Mouse (Mus musculus) CH12.LX (cell line): ENCODE measurements around the gene Cit. TPM values are rescaled to one million over a fixed set of nuclear protein-coding genes. Genes with fewer than 3 reads are reported as not detected.
"Not testable (repeated sequence)": the region's sequence is repeated elsewhere in the genome, so short reads cannot be mapped to it uniquely, and the experiment has no call there.

ENCODE experiments used
- DNase-seq: peaks from one replicate; pipeline ENCODE4 v3.0.0-alpha.2; 2013; ENCODE audit errors: extremely low read depth
- H3K27ac ChIP-seq: 2 replicates; pipeline ENCODE4 v1.5.1; 2012; ENCODE audit warnings: low read depth, mild to moderate bottlenecking, control low read depth, moderate library complexity; ENCODE audit not compliant: insufficient read depth
- H3K27me3 ChIP-seq: replicated peaks from 2 replicates; pipeline ENCODE3; 2012; ENCODE audit warnings: inconsistent platforms
- H3K36me3 ChIP-seq, 2 experiments: replicated peaks in 1 of 2; 2 replicates each; pipeline versions ENCODE3 to v1.6.1; 2012; ENCODE audit warnings: inconsistent platforms in 1 of 2, low read length in 1 of 2, mild to moderate bottlenecking in 1 of 2, mixed read lengths in 1 of 2, moderate library complexity in 1 of 2; ENCODE audit not compliant: control insufficient read depth in 1 of 2, insufficient read depth in 1 of 2
- H3K4me1 ChIP-seq, 2 experiments: 2 replicates each; pipeline ENCODE4 v1.6.1; 2012; ENCODE audit warnings: inconsistent platforms in 1 of 2, moderate library complexity in 1 of 2; ENCODE audit not compliant: insufficient read depth in 2 of 2, control insufficient read depth in 1 of 2
- H3K4me2 ChIP-seq: 2 replicates; pipeline ENCODE4 v1.6.1; 2012; ENCODE audit warnings: low read depth, mild to moderate bottlenecking, control low read depth; ENCODE audit not compliant: poor library complexity, insufficient read depth, severe bottlenecking
- H3K4me3 ChIP-seq, 3 experiments: fragments of 150-350 bp in 1 of 3; sonication (generic) in 1 of 3; replicated peaks in 1 of 3; 2 replicates each; pipeline versions ENCODE3 to v1.5.1; 2011 to 2012; ENCODE audit warnings: low read depth in 2 of 3, low read length in 2 of 3, mild to moderate bottlenecking in 2 of 3, moderate library complexity in 2 of 3, control low read depth in 1 of 3, improper control_type of control experiment in 1 of 3, inconsistent platforms in 1 of 3, mixed read lengths in 1 of 3; ENCODE audit not compliant: poor library complexity in 1 of 3
- H3K79me2 ChIP-seq: replicated peaks from 2 replicates; pipeline ENCODE4 v1.6.1; 2012; ENCODE audit warnings: mild to moderate bottlenecking, moderate library complexity; ENCODE audit not compliant: control insufficient read depth, poor library complexity, insufficient read depth, severe bottlenecking; ENCODE audit errors: extremely low read depth
- H3K9ac ChIP-seq: 2 replicates; pipeline ENCODE4 v1.6.1; 2012; ENCODE audit warnings: low read depth, mild to moderate bottlenecking, control low read depth, moderate library complexity; ENCODE audit not compliant: insufficient read depth
- H3K9me3 ChIP-seq: replicated peaks from 2 replicates; pipeline ENCODE3; 2012; ENCODE audit warnings: low read length, inconsistent platforms, mixed read lengths
- ETS1 ChIP-seq: conservative IDR thresholded peaks from 2 replicates; pipeline ENCODE4 v1.6.1; 2012; ENCODE audit warnings: low read depth, mild to moderate bottlenecking, inconsistent platforms, low read length, improper control_type of control experiment, moderate library complexity
- JUND ChIP-seq: conservative IDR thresholded peaks from 2 replicates; pipeline ENCODE4 v1.6.1; 2011; ENCODE audit warnings: low read depth, low read length, improper control_type of control experiment
- KAT2A ChIP-seq: IDR thresholded peaks from 2 replicates; pipeline ENCODE4 v1.6.1; 2012; ENCODE audit warnings: low read length, improper control_type of control experiment, inconsistent platforms; ENCODE audit not compliant: insufficient replicate concordance
- MXI1 ChIP-seq: IDR thresholded peaks from 2 replicates; pipeline ENCODE4 v1.6.1; 2011; ENCODE audit warnings: mild to moderate bottlenecking, low read depth, low read length, improper control_type of control experiment
- MYC ChIP-seq: IDR thresholded peaks from 2 replicates; pipeline ENCODE4 v1.6.1; 2011; ENCODE audit warnings: low read depth, mild to moderate bottlenecking, improper control_type of control experiment, low read length
- NRF1 ChIP-seq: IDR thresholded peaks from 2 replicates; pipeline ENCODE4 v1.6.1; 2014; ENCODE audit warnings: low read depth, mild to moderate bottlenecking, inconsistent platforms, low read length, improper control_type of control experiment, moderate library complexity
- PAX5 ChIP-seq: IDR thresholded peaks from 2 replicates; pipeline ENCODE4 v1.6.1; 2012; ENCODE audit warnings: low read length, inconsistent platforms, mixed read lengths
- POLR2A ChIP-seq: IDR thresholded peaks from 2 replicates; pipeline ENCODE4 v1.6.1; 2011; ENCODE audit warnings: low read depth, mild to moderate bottlenecking, improper control_type of control experiment, low read length
- POLR2AphosphoS2 ChIP-seq: IDR thresholded peaks from 2 replicates; pipeline ENCODE4 v1.6.1; 2011; ENCODE audit warnings: low read depth, low read length, improper control_type of control experiment
- RAD21 ChIP-seq: IDR thresholded peaks from 2 replicates; pipeline ENCODE4 v1.6.1; 2011; ENCODE audit warnings: low read depth, mild to moderate bottlenecking, low read length, improper control_type of control experiment, moderate library complexity
- SIN3A ChIP-seq: IDR thresholded peaks from 2 replicates; pipeline ENCODE4 v1.6.1; 2012; ENCODE audit warnings: low read length, improper control_type of control experiment, inconsistent platforms
- USF2 ChIP-seq: conservative IDR thresholded peaks from 2 replicates; pipeline ENCODE4 v1.6.1; 2011; ENCODE audit warnings: low read depth, low read length, improper control_type of control experiment
- ZKSCAN1 ChIP-seq: IDR thresholded peaks from 2 replicates; pipeline ENCODE4 v1.6.1; 2012; ENCODE audit warnings: low read depth, inconsistent platforms, low read length, improper control_type of control experiment, borderline replicate concordance
- ZMIZ1 ChIP-seq: IDR thresholded peaks from 2 replicates; pipeline ENCODE4 v1.6.1; 2012; ENCODE audit warnings: low read depth, mild to moderate bottlenecking, inconsistent platforms, low read length, improper control_type of control experiment
- ZNF384 ChIP-seq: IDR thresholded peaks from 2 replicates; pipeline ENCODE4 v1.6.1; 2012; ENCODE audit warnings: low read depth, low read length, improper control_type of control experiment, inconsistent platforms
- dilution Hi-C: fragments of 300-500 bp; cut with MboI; formaldehyde crosslinking; loops from 2 replicates; pipeline ENCODE4 v1.14.3; 2020; ENCODE audit warnings: low sequenced_read_pairs; ENCODE audit not compliant: extremely low pct_unique_long_range_greater_than_20kb, extremely low pct_ligation_motif_present
- in situ Hi-C: fragments of 300-500 bp; cut with MboI; formaldehyde crosslinking; loops from 3 replicates; pipeline ENCODE4 v1.14.3; 2019; ENCODE audit warnings: low sequenced_read_pairs, low pct_ligation_motif_present, low pct_unique_long_range_greater_than_20kb, mixed read lengths
- polyA plus RNA-seq: library from polyadenylated mRNA; unstranded; fragments of >175 nt; gene quantifications from 2 replicates; pipeline ENCODE4 v1.2.1, GENCODE M21; 2012; ENCODE audit warnings: low read depth; ENCODE audit not compliant: insufficient read length
- total RNA-seq, 2 experiments: library from RNA; depleted of rRNA; stranded (reverse); fragments of 300-350 nt in 1 of 2; fragments of >200 nt in 1 of 2; gene quantifications; 2 replicates each; pipeline ENCODE4 v1.2.3; 2012 to 2014

The Cit gene
- total and polyA plus RNA-seq, 3 experiments = 7.0 to 24.9 (median 16.2) TPM

- dilution Hi-C loops = no loop called here
Measured at GRCm38 (mm10) chr5:115821910-115822309, 23.2 kb upstream of the Cit start.

GRCm38 (mm10) chr5:115832754-115833153 is 12.3 kb upstream of the Cit start:
- in situ Hi-C loops (no loop called here), dilution Hi-C loops (no loop called here)

More at GRCm38 (mm10) chr5:115821910-115822309, 23.2 kb upstream of the Cit start:
- Histone ChIP-seq H3K4me3 (no peak overlapping the region), H3K27ac (no peak overlapping the region), H3K36me3 (no peaks in the 10 kb centered on the region), H3K9me3 (peaks cover 2% of the 10 kb centered on the region), H3K4me1 (no peaks in the 10 kb centered on the region), H3K27me3 (no peaks in the 10 kb centered on the region), H3K79me2 (no peaks in the 10 kb centered on the region), H3K4me2 (no peak overlapping the region), H3K9ac (no peak overlapping the region)
- in situ Hi-C loops = no loop called here
- no peak for DNase-seq
- TF ChIP-seq NRF1 (no peak), MYC (no peak), ZMIZ1 (no peak), ZKSCAN1 (no peak), MXI1 (no peak), SIN3A (no peak)

GRCm38 (mm10) chr5:115833806-115834205 is 11.3 kb upstream of the Cit start:
- H3K4me2 ChIP-seq, H3K27ac ChIP-seq, H3K4me3 ChIP-seq, H3K79me2 ChIP-seq, dilution Hi-C loops, H3K9me3 ChIP-seq, H3K27me3 ChIP-seq, H3K4me1 ChIP-seq, H3K36me3 ChIP-seq, in situ Hi-C loops, H3K9ac ChIP-seq, DNase-seq: not testable (repeated sequence)

More at GRCm38 (mm10) chr5:115832754-115833153, 12.3 kb upstream of the Cit start:
- H3K9me3 ChIP-seq = peaks cover 4% of the 10 kb centered on the region
- no peaks in the 10 kb centered on the region for H3K79me2 ChIP-seq
- H3K4me1 ChIP-seq = peaks cover 0 to 6% of the 10 kb centered on the region in 2 experiments; a peak in 1 of 4 replicates
- H3K4me3 ChIP-seq = no peak overlapping the region
- H3K4me2 ChIP-seq = no peak overlapping the region
- H3K27me3 ChIP-seq = peaks cover 2% of the 10 kb centered on the region
- no peak for DNase-seq
- no peak overlapping the region for H3K9ac ChIP-seq
- H3K27ac ChIP-seq = no peak overlapping the region
- H3K36me3 ChIP-seq = no peaks in the 10 kb centered on the region
- TF ChIP-seq NRF1 = no peak
- TF ChIP-seq ZNF384 = no peak
- TF ChIP-seq PAX5 = no peak
- TF ChIP-seq RAD21 = no peak
- TF ChIP-seq MXI1 = no peak
- TF ChIP-seq ETS1 = no peak
- no peak for TF ChIP-seq KAT2A
- TF ChIP-seq USF2 = no peak
- TF ChIP-seq POLR2AphosphoS2 = no peak
- TF ChIP-seq POLR2A = no peak
- no peak for TF ChIP-seq JUND
